Mouse (Mus musculus) heart, embryonic 14.5 days (tissue): ENCODE data around the gene Iars. TPM values are rescaled to one million over a fixed set of nuclear protein-coding genes. Genes with fewer than 3 reads are reported as not detected.
"Not testable (repeated sequence)": the region's sequence is repeated elsewhere in the genome, so short reads cannot be mapped to it uniquely, and the experiment has no call there.

ENCODE experiments used
- ATAC-seq: fragments of 200-750 bp; cut with Nextera tagmentation; 2 replicates; pipeline ENCODE4 v1.8.0; 2017; ENCODE audit warnings: low read depth, moderate TSS enrichment; ENCODE audit not compliant: insufficient number of reproducible peaks, insufficient read depth, low FRiP score
- H3K27ac ChIP-seq, 2 experiments: fragments of 200-500 bp in 1 of 2; fragments of 300-500 bp in 1 of 2; sonication (generic) in 1 of 2; replicated peaks in 1 of 2; 2 replicates each; pipeline ENCODE4 v1.5.1; 2012 to 2014; ENCODE audit warnings: low read depth in 2 of 2, low read length in 2 of 2, control low read depth in 1 of 2, mild to moderate bottlenecking in 1 of 2, mixed read lengths in 1 of 2; ENCODE audit not compliant: control insufficient read depth in 1 of 2, insufficient read depth in 1 of 2
- H3K27me3 ChIP-seq: fragments of 300-500 bp; sonication (generic); 2 replicates; pipeline ENCODE4 v1.6.1; 2014; ENCODE audit warnings: mild to moderate bottlenecking, low read length, control low read depth; ENCODE audit not compliant: control insufficient read depth, insufficient read depth
- H3K36me3 ChIP-seq: fragments of 300-500 bp; sonication (generic); 2 replicates; pipeline ENCODE4 v1.6.1; 2014; ENCODE audit warnings: mild to moderate bottlenecking, control low read depth, low read length, mixed read lengths; ENCODE audit not compliant: control insufficient read depth, insufficient read depth
- H3K4me1 ChIP-seq, 2 experiments: fragments of 200-500 bp in 1 of 2; fragments of 300-500 bp in 1 of 2; sonication (generic) in 1 of 2; 2 replicates each; pipeline ENCODE4 v1.6.1; 2012 to 2014; ENCODE audit warnings: low read length in 2 of 2, control low read depth in 1 of 2, mixed read lengths in 1 of 2; ENCODE audit not compliant: control insufficient read depth in 2 of 2, insufficient read depth in 2 of 2
- H3K4me2 ChIP-seq: fragments of 300-500 bp; sonication (generic); 2 replicates; pipeline ENCODE4 v1.6.1; 2014; ENCODE audit warnings: mild to moderate bottlenecking, low read length
- H3K4me3 ChIP-seq, 2 experiments: fragments of 200-500 bp in 1 of 2; fragments of 300-500 bp in 1 of 2; sonication (generic) in 1 of 2; 2 replicates each; pipeline ENCODE4 v1.5.1; 2012 to 2014; ENCODE audit warnings: low read length in 2 of 2, mild to moderate bottlenecking in 2 of 2, control low read depth in 1 of 2, low read depth in 1 of 2, moderate library complexity in 1 of 2; ENCODE audit not compliant: control insufficient read depth in 1 of 2, insufficient read depth in 1 of 2
- H3K9ac ChIP-seq: fragments of 300-500 bp; sonication (generic); 2 replicates; pipeline ENCODE4 v1.6.1; 2014; ENCODE audit warnings: mild to moderate bottlenecking, low read length
- H3K9me3 ChIP-seq: fragments of 300-500 bp; sonication (generic); 2 replicates; pipeline ENCODE4 v1.6.1; 2016; ENCODE audit warnings: low read length, control low read depth; ENCODE audit not compliant: control insufficient read depth
- WGBS: fragments of 180-500 bp; shearing (Covaris S2); extraction: QIAGEN DNeasy Blood & Tissue Kit; methylation state at CpG from one replicate; pipeline ENCODE4 v1.1.7; 2014; 5-methylcytosine and 5-hydroxymethylcytosine counted together
- polyA plus RNA-seq: library from polyadenylated mRNA; unstranded; fragments of >200 nt; fragmentation: Nextera tagmentation; extraction: Ambion mirVana; gene quantifications from 2 replicates; pipeline ENCODE4 v1.2.1, GENCODE M21; 2014

The Iars gene
- polyA plus RNA-seq, 1 experiment from 2014 or later = 52.0 TPM

- no peaks in the 10 kb centered on the region for H3K27me3 ChIP-seq
- no peak overlapping the region for H3K9ac ChIP-seq
- 75% methylated on average over 16 of the region's 16 CpGs for WGBS
- no peaks in the 10 kb centered on the region for H3K4me1 ChIP-seq
- no peak overlapping the region for H3K4me3 ChIP-seq
- no peak overlapping the region for H3K27ac ChIP-seq
- no peak for ATAC-seq
- H3K36me3 ChIP-seq = no peaks in the 10 kb centered on the region
- no peaks in the 10 kb centered on the region for H3K9me3 ChIP-seq
- H3K4me2 ChIP-seq = no peak overlapping the region
Measured at GRCm38 (mm10) chr13:49769111-49769510, 87.2 kb downstream of the Iars start.

DNA sequence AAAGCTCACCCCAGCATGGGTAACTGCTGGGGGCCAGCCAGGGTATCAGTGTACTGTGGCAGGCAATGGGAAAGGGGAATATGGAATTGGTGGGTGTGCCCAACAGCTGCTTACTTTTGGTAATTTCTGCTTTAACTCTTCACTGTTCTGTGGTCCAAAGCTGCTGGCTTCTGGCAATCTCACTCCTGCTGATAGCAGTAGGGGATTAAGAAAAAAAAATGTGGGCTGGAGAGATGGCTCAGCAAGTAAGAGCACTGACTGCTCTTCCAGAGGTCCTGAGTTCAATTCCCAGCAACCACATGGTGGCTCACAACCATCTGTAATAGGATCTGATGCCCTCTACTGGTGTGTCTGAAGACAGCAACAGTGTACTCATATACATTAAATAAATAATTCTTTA, 89.6 kb downstream of the Iars start:
- not testable (repeated sequence) for H3K4me1 ChIP-seq, H3K4me3 ChIP-seq, ATAC-seq, H3K36me3 ChIP-seq, H3K27me3 ChIP-seq, H3K9ac ChIP-seq, H3K4me2 ChIP-seq, H3K27ac ChIP-seq, H3K9me3 ChIP-seq

Other genes with a start within 250 kb of the Iars start
- 0.54 and 0.73 TPM in 2 replicates for gene Tes3-ps, start 188.8 kb upstream of the Iars start, polyA plus RNA-seq
- 3.7 and 5.6 TPM in 2 replicates for gene Ecm2, start 177.3 kb upstream of the Iars start, polyA plus RNA-seq
- gene Aspn, start 137.7 kb upstream of the Iars start, polyA plus RNA-seq = 17.9 and 19.9 TPM in 2 replicates
- gene Omd, start 99.6 kb upstream of the Iars start, polyA plus RNA-seq = 0.19 and 0.45 TPM in 2 replicates
- 30.3 and 39.4 TPM in 2 replicates for gene Ogn, start 74.1 kb upstream of the Iars start, polyA plus RNA-seq
- gene Cenpp, start 29.3 kb upstream of the Iars start, polyA plus RNA-seq = 27.5 and 27.7 TPM in 2 replicates
- 9.7 and 14.3 TPM in 2 replicates for gene Nol8, start 29.0 kb upstream of the Iars start, polyA plus RNA-seq
- gene Gm30302, start 116.9 kb downstream of the Iars start, polyA plus RNA-seq = 0.07 and 0.09 TPM in 2 replicates